Mouse (Mus musculus): ENCODE measurements around the gene Tbcc.

DNA sequence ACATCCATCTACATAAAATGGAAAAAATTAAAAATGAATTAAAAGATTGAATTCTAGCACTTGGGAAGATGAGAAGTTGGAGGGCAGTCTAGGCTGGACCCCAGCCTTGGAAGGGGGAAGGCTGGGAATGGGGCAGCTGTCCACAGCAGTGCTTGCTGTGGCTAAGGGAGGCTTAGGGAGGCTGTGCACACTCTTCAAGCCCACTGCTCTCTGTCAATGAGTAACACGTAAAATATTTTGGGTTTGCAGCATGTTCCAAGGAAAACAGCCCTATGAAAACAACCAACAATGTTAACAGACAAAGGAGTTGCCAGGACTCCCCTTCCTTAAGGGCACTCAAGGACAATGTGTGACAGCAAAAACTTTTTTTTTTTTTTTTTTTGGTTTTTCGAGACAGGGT, 47.5 kb upstream of the Tbcc start:
- TF ChIP-seq POLR2A (IDR thresholded peaks at IDR 0.05; ENCODE audit: low read depth, low read length) (no peak), CTCF (IDR thresholded peaks at IDR 0.05; ENCODE audit: extremely low read depth, insufficient read depth, insufficient read length, insufficient replicate concordance) (no peak)
